In the genomic region with DNA sequence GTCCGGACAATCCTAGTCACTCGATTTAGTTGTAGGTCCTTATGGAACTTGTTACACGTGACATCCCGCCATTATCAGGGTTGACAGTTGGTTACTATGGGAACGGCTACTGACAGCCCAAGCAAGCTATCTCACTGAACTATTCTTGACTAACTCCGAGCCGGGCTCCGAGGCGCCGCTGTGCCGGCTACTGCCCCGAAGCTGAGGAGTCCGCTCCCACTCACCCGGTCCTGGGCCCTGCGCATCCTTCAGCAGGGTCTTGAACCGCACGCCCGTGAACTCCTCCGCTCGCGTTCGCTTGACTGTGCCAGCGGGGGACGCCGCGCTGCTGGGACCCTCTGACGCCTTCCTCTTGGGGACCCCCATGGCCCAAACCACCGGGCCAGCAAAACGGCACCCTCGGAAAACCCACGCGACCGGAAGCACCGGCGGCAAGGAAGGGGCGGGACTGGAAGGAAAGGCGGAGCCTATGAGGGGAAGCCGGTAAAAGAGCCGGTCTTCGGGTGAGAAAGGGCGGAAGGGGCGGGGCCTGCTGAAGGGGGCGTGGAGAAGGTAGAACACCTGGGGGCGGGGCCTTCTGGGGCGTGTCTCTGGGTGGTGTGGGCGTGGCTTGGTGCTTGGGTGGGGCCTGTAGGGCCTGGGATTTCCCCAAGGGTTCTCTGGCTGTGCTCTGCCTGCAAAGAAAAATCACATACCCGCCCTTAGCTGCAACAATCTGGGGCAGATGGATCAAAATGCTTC, we compare ENCODE assay signal across 7 mouse cellular contexts. TPM values are rescaled to one million over a fixed set of nuclear protein-coding genes. Genes with fewer than 3 reads are reported as not detected.
A peak's percentile ranks its signal among the peaks of the same experiment; 100 is the strongest.
DNase-seq lines count a peak whose midpoint lies in the region; ATAC-seq and TF ChIP-seq lines count a peak whose summit lies in the region.

TSS of gene Urb1 (minus strand) at position 439 of the 741 bp plus-strand sequence.

- H3K9me3 ChIP-seq in intestine, postnatal 0 days (ENCODE audit: control insufficient read depth), result no peaks in the 10 kb centered on the region
- H3K9me3 ChIP-seq in midbrain, embryonic 12.5 days, result no peaks in the 10 kb centered on the region

- H3K4me2 ChIP-seq in intestine, postnatal 0 days (replicated peaks; ENCODE audit: low read depth), result peak within 1 kb of the TSS; percentile 95
- peak within 1 kb of the TSS; percentile 70 for H3K4me2 ChIP-seq in midbrain, embryonic 12.5 days (replicated peaks)

- under 1% methylated on average over 47 of the region's 47 CpGs for WGBS in intestine, postnatal 0 days
- under 1% methylated on average over 47 of the region's 47 CpGs for WGBS in midbrain, embryonic 12.5 days
- WGBS in small intestine, adult 2 months, result under 1% methylated on average over 47 of the region's 47 CpGs

- peak within 1 kb of the TSS; percentile 35; the same call in 1 of the 2 replicates for H3K9ac ChIP-seq in intestine, postnatal 0 days (ENCODE audit: low read depth, low read length)
- peak within 1 kb of the TSS; percentile 62 for H3K9ac ChIP-seq in midbrain, embryonic 12.5 days (replicated peaks)

- TF ChIP-seq POLR2A in small intestine, adult 2 months (IDR thresholded peaks at IDR 0.05; ENCODE audit: low read depth, low read length), result no peak

- peak; percentile 98 for ATAC-seq in intestine, postnatal 0 days
- peak; percentile 92 for ATAC-seq in midbrain, embryonic 12.5 days (ENCODE audit: low FRiP score, low read depth)

- H3K27ac ChIP-seq in intestine, postnatal 0 days (ENCODE audit: low read depth, low read length), result peak within 1 kb of the TSS; percentile 9; the same call in 1 of the 2 replicates
- H3K27ac ChIP-seq in midbrain, embryonic 12.5 days (replicated peaks), result peak within 1 kb of the TSS; percentile 52
- peak within 1 kb of the TSS; percentile 12; the same call in 1 of the 2 replicates for H3K27ac ChIP-seq in small intestine, adult 2 months (ENCODE audit: insufficient read depth, low read depth, low read length)

- no peaks in the 10 kb centered on the region for H3K27me3 ChIP-seq in intestine, postnatal 0 days (replicated peaks; ENCODE audit: control insufficient read depth, insufficient read depth, low read length)
- no peaks in the 10 kb centered on the region for H3K27me3 ChIP-seq in midbrain, embryonic 12.5 days
- H3K27me3 ChIP-seq in small intestine, adult 2 months (ENCODE audit: control insufficient read depth, insufficient read depth, low read length), result no peaks in the 10 kb centered on the region

- H3K4me1 ChIP-seq in intestine, postnatal 0 days (replicated peaks; ENCODE audit: control insufficient read depth, insufficient read depth, low read length), result peaks cover 4% of the 10 kb centered on the region; the same call in 1 of the 2 replicates
- H3K4me1 ChIP-seq in midbrain, embryonic 12.5 days, result peaks cover 14% of the 10 kb centered on the region
- peaks cover 4% of the 10 kb centered on the region; the same call in 1 of the 2 replicates for H3K4me1 ChIP-seq in small intestine, adult 2 months (ENCODE audit: control insufficient read depth, insufficient read depth, insufficient read length, low read length)

- H3K4me3 ChIP-seq in intestine, postnatal 0 days (ENCODE audit: low read depth, low read length), result peak within 1 kb of the TSS; percentile 73
- H3K4me3 ChIP-seq in midbrain, embryonic 12.5 days, result peak within 1 kb of the TSS; percentile 81
- H3K4me3 ChIP-seq in small intestine, adult 2 months (ENCODE audit: low read depth, low read length), result peak within 1 kb of the TSS; percentile 97

- 0 out of 2 replicates have a peak, but pooled peaks cover 3% of the 10 kb centered on the region for H3K36me3 ChIP-seq in intestine, postnatal 0 days (ENCODE audit: control insufficient read depth, insufficient read depth)
- 0 out of 2 replicates have a peak, but pooled peaks cover 3% of the 10 kb centered on the region for H3K36me3 ChIP-seq in midbrain, embryonic 12.5 days
- peaks cover 2% of the 10 kb centered on the region; the same call in 1 of the 2 replicates for H3K36me3 ChIP-seq in small intestine, adult 2 months (ENCODE audit: control insufficient read depth, insufficient read depth, low read length)

- intact Hi-C loops in left cerebral cortex, postnatal 4 days (cut with DNase I), result no loop called here

- peak; percentile 99 for DNase-seq in adrenal gland, adult 8-10 months
- DNase-seq in embryo, embryonic 9.5 days (ENCODE audit: extremely low spot score), result peak; percentile 99
- peak; percentile 96 to 99 for DNase-seq in gastrocnemius, postnatal 4 days (ENCODE audit: low spot score in 2 of 2)
- peak; percentile 99 for DNase-seq in left cerebral cortex, postnatal 4 days

- no peak for TF ChIP-seq CTCF in intestine, postnatal 0 days (IDR thresholded peaks at IDR 0.05; ENCODE audit: low read depth)
- TF ChIP-seq CTCF in small intestine, adult 2 months (IDR thresholded peaks at IDR 0.05; ENCODE audit: extremely low read depth, insufficient read length, insufficient replicate concordance, low read depth, low read length), result no peak

RNA-seq across cellular contexts. Expression of gene Urb1, which starts in this region (rescaled TPM):
- 10 to 100 TPM; 13.5 to 20.2 (median 15.3) TPM for total RNA-seq in adrenal gland, adult 8-10 months (2022)
- total RNA-seq in gastrocnemius, postnatal 4 days (2021), result 1 to 10 TPM; 7.8 to 8.1 TPM
- 2.4 and 2.6 TPM in 2 replicates for polyA plus RNA-seq in intestine, postnatal 0 days (2015; fragmentation: Nextera tagmentation; extraction: Ambion mirVana)
- total RNA-seq in left cerebral cortex, postnatal 4 days (2021), result 10 to 100 TPM; 15.9 to 18.5 TPM
- 12.1 and 13.8 TPM in 2 replicates for polyA plus RNA-seq in midbrain, embryonic 12.5 days (2016; fragmentation: Nextera tagmentation; extraction: Ambion mirVana)
- 1.8 and 1.9 TPM in 2 replicates for polyA plus RNA-seq in small intestine, adult 2 months (2012; rRNA removed)

Comparison
In these comparisons a context has a peak if more than half of its experiments do, and no peak if none do; other contexts are left out.
1. Peak in every context shown above with its lines: DNase-seq, ATAC-seq, H3K4me3 ChIP-seq and H3K27ac ChIP-seq.